Mouse (Mus musculus) heart, adult 2 months (tissue): ENCODE results near the gene Pcgf6. TPM values are rescaled to one million over a fixed set of nuclear protein-coding genes. Genes with fewer than 3 reads are reported as not detected.

Experiments used
- DNase-seq, 2 experiments: peaks; one replicate each; pipeline ENCODE4 v3.0.0; 2021
- H3K27ac ChIP-seq: fragments of 200-600 bp; 2 replicates; pipeline ENCODE4 v1.8.1; 2022
- H3K27me3 ChIP-seq: fragments of 200-500 bp; 2 replicates; pipeline ENCODE4 v1.6.1; 2012; ENCODE audit warnings: mild to moderate bottlenecking, low read length, inconsistent platforms, mixed read lengths; ENCODE audit not compliant: control insufficient read depth, insufficient read depth
- H3K36me3 ChIP-seq: fragments of 200-500 bp; 2 replicates; pipeline ENCODE4 v1.6.1; 2012; ENCODE audit warnings: low read length, inconsistent platforms; ENCODE audit not compliant: control insufficient read depth, insufficient read depth
- H3K4me1 ChIP-seq: fragments of 200-500 bp; 2 replicates; pipeline ENCODE4 v1.6.1; 2011; ENCODE audit warnings: low read length; ENCODE audit not compliant: control insufficient read depth, insufficient read depth
- H3K4me3 ChIP-seq: fragments of 200-600 bp; 2 replicates; pipeline ENCODE4 v1.8.1; 2022
- H3K79me2 ChIP-seq: fragments of 200-500 bp; replicated peaks from 2 replicates; pipeline ENCODE4 v1.6.1; 2012; ENCODE audit warnings: mild to moderate bottlenecking, inconsistent platforms, low read length, moderate library complexity, mixed read lengths; ENCODE audit not compliant: control insufficient read depth, insufficient read depth
- H3K9ac ChIP-seq: fragments of 200-500 bp; 2 replicates; pipeline ENCODE4 v1.6.1; 2012; ENCODE audit warnings: low read depth, mild to moderate bottlenecking, control low read depth, inconsistent platforms, low read length, mixed read lengths
- CTCF ChIP-seq: fragments of 200-600 bp; IDR thresholded peaks from 2 replicates; pipeline ENCODE4 v1.8.1; 2022; ENCODE audit warnings: antibody characterized with exemption, mild to moderate bottlenecking, moderate library complexity
- EP300 ChIP-seq: fragments of 200-500 bp; IDR thresholded peaks from 2 replicates; pipeline ENCODE4 v1.6.1; 2011; ENCODE audit warnings: low read depth, low read length, control low read depth; ENCODE audit not compliant: insufficient read depth
- POLR2A ChIP-seq: fragments of 200-500 bp; IDR thresholded peaks from 2 replicates; pipeline ENCODE4 v1.6.1; 2011; ENCODE audit warnings: mild to moderate bottlenecking, low read depth, low read length, control low read depth; ENCODE audit not compliant: insufficient read depth
- WGBS: fragments of 180-500 bp; shearing (Covaris S2); methylation state at CpG from one replicate; pipeline ENCODE4 v1.1.7; 2018; 5-methylcytosine and 5-hydroxymethylcytosine counted together
- intact Hi-C: fragments of 180-260 bp; cut with DNase I; formaldehyde crosslinking; loops from one replicate; pipeline ENCODE4 v1.15.1; 2025
- polyA plus RNA-seq: library from polyadenylated mRNA; depleted of rRNA; stranded (reverse); fragments of >200 nt; gene quantifications from 2 replicates; pipeline ENCODE4 v1.2.3, GENCODE M21; 2012
- total RNA-seq, 2 experiments: library from RNA; stranded (reverse); gene quantifications; 2 replicates each; pipeline ENCODE4 v1.2.3; 2021

Gene Pcgf6
- total and polyA plus RNA-seq, 3 experiments = 2.5 to 3.2 (median 2.7) TPM

GRCm38 (mm10) chr19:47049061-47049460 is 1.6 kb downstream of the Pcgf6 start:
- TF ChIP-seq EP300 (no peak), CTCF (no peak), POLR2A (no peak)
- intact Hi-C loops = no loop called here
- Histone ChIP-seq H3K36me3 (no peaks in the 10 kb centered on the region), H3K27me3 (no peaks in the 10 kb centered on the region), H3K4me3 (no peak overlapping the region), H3K4me1 (peaks cover 4% of the 10 kb centered on the region; the same call in 1 of the 2 replicates), H3K27ac (no peak overlapping the region), H3K79me2 (no peaks in the 10 kb centered on the region), H3K9ac (no peak overlapping the region)
- DNase-seq = no peak
- 61% methylated on average over 4 of the region's 4 CpGs for WGBS

GRCm38 (mm10) chr19:47047236-47047833 is 3.4 kb downstream of the Pcgf6 start:
- no peak overlapping the region for H3K27ac ChIP-seq
- H3K9ac ChIP-seq = no peak overlapping the region
- no peak overlapping the region for H3K4me3 ChIP-seq
- no peaks in the 10 kb centered on the region for H3K27me3 ChIP-seq
- WGBS = 92% methylated on average over 13 of the region's 13 CpGs
- intact Hi-C loops = no loop called here
- H3K4me1 ChIP-seq = peaks cover 4% of the 10 kb centered on the region; the same call in 1 of the 2 replicates
- H3K36me3 ChIP-seq = no peaks in the 10 kb centered on the region
- DNase-seq = no peak
- no peak for TF ChIP-seq EP300
- TF ChIP-seq CTCF = no peak
- TF ChIP-seq POLR2A = no peak
- no peaks in the 10 kb centered on the region for H3K79me2 ChIP-seq

GRCm38 (mm10) chr19:47046343-47046742 is 4.4 kb downstream of the Pcgf6 start:
- H3K36me3 ChIP-seq = no peaks in the 10 kb centered on the region
- peaks cover 4% of the 10 kb centered on the region; the same call in 1 of the 2 replicates for H3K4me1 ChIP-seq
- WGBS = 96% methylated on average over 1 of the region's 1 CpGs
- no peaks in the 10 kb centered on the region for H3K27me3 ChIP-seq
- no peaks in the 10 kb centered on the region for H3K79me2 ChIP-seq
- H3K9ac ChIP-seq = no peak overlapping the region
- DNase-seq = no peak
- no peak overlapping the region for H3K4me3 ChIP-seq
- no peak for TF ChIP-seq EP300
- peak; percentile 23; the same call in 1 of the 2 replicates for TF ChIP-seq CTCF
- no peak for TF ChIP-seq POLR2A
- H3K27ac ChIP-seq = no peak overlapping the region
- intact Hi-C loops = no loop called here

- no peak for TF ChIP-seq POLR2A
- peak; percentile 66 for TF ChIP-seq CTCF
- TF ChIP-seq EP300 = no peak
- no peaks in the 10 kb centered on the region for H3K4me1 ChIP-seq
Observed at GRCm38 (mm10) chr19:47043608-47044007, 7.1 kb downstream of the Pcgf6 start.

GRCm38 (mm10) chr19:47040720-47041473 is 9.8 kb downstream of the Pcgf6 start:
- DNase-seq = no peak
- no peak overlapping the region for H3K4me3 ChIP-seq
- intact Hi-C loops = no loop called here

More at GRCm38 (mm10) chr19:47043608-47044007, 7.1 kb downstream of the Pcgf6 start:
- Histone ChIP-seq H3K79me2 (no peaks in the 10 kb centered on the region), H3K36me3 (no peaks in the 10 kb centered on the region), H3K9ac (no peak overlapping the region), H3K27ac (no peak overlapping the region), H3K27me3 (no peaks in the 10 kb centered on the region), H3K4me3 (no peak overlapping the region)
- intact Hi-C loops = loop anchor here (2.0 kb wide), 1 partner anchor 167 kb away; no protein-coding TSS in a partner anchor
- DNase-seq = no peak
- WGBS = 80% methylated on average over 3 of the region's 3 CpGs

GRCm38 (mm10) chr19:47036596-47036995 is 14.1 kb downstream of the Pcgf6 start:
- TF ChIP-seq EP300 = no peak
- TF ChIP-seq CTCF = no peak
- TF ChIP-seq POLR2A = no peak
- Histone ChIP-seq H3K27ac (no peak overlapping the region), H3K9ac (no peak overlapping the region), H3K79me2 (no peaks in the 10 kb centered on the region), H3K4me3 (no peak overlapping the region), H3K4me1 (no peaks in the 10 kb centered on the region), H3K27me3 (no peaks in the 10 kb centered on the region), H3K36me3 (no peaks in the 10 kb centered on the region)
- no peak for DNase-seq
- intact Hi-C loops = no loop called here
- WGBS = 91% methylated on average over 3 of the region's 3 CpGs

More at GRCm38 (mm10) chr19:47040720-47041473, 9.8 kb downstream of the Pcgf6 start:
- TF ChIP-seq POLR2A = no peak
- no peak for TF ChIP-seq EP300
- no peak for TF ChIP-seq CTCF
- WGBS = 60% methylated on average over 3 of the region's 3 CpGs
- no peaks in the 10 kb centered on the region for H3K79me2 ChIP-seq
- H3K27ac ChIP-seq = no peak overlapping the region
- no peak overlapping the region for H3K9ac ChIP-seq
- H3K4me1 ChIP-seq = no peaks in the 10 kb centered on the region
- no peaks in the 10 kb centered on the region for H3K36me3 ChIP-seq
- no peaks in the 10 kb centered on the region for H3K27me3 ChIP-seq
